Mouse (Mus musculus) liver, embryonic 13.5 days (tissue): Measurements from ENCODE around the gene Mterf1a. TPM values are rescaled to one million over a fixed set of nuclear protein-coding genes. Genes with fewer than 3 reads are reported as not detected.
"Not testable (repeated sequence)": the region's sequence is repeated elsewhere in the genome, so short reads cannot be mapped to it uniquely, and the experiment has no call there.

Experiments
- ATAC-seq: fragments of 200-750 bp; cut with Nextera tagmentation; 2 replicates; pipeline ENCODE4 v1.8.0; 2017; ENCODE audit warnings: low read depth, mild to moderate bottlenecking, moderate number of reproducible peaks, moderate library complexity
- DNase-seq: peaks from one replicate; pipeline ENCODE4 v3.0.0; 2022
- H3K27ac ChIP-seq: fragments of 300-500 bp; sonication (generic); 2 replicates; pipeline ENCODE4 v1.5.1; 2015; ENCODE audit warnings: moderate library complexity, mild to moderate bottlenecking, inconsistent platforms
- H3K27me3 ChIP-seq: fragments of 300-500 bp; sonication (generic); 2 replicates; pipeline ENCODE4 v1.6.1; 2015; ENCODE audit warnings: mild to moderate bottlenecking, inconsistent platforms
- H3K36me3 ChIP-seq: fragments of 300-500 bp; sonication (generic); 2 replicates; pipeline ENCODE4 v1.6.1; 2015; ENCODE audit warnings: mild to moderate bottlenecking, inconsistent platforms
- H3K4me1 ChIP-seq: fragments of 300-500 bp; sonication (generic); replicated peaks from 2 replicates; pipeline ENCODE4 v1.6.1; 2015; ENCODE audit warnings: inconsistent platforms
- H3K4me2 ChIP-seq: fragments of 300-500 bp; sonication (generic); 2 replicates; pipeline ENCODE4 v1.6.1; 2015; ENCODE audit warnings: inconsistent platforms, mild to moderate bottlenecking, moderate library complexity
- H3K4me3 ChIP-seq: fragments of 300-500 bp; sonication (generic); replicated peaks from 2 replicates; pipeline ENCODE4 v1.5.1; 2015; ENCODE audit warnings: mild to moderate bottlenecking, inconsistent platforms
- H3K9ac ChIP-seq: fragments of 300-500 bp; sonication (generic); 2 replicates; pipeline ENCODE4 v1.6.1; 2015; ENCODE audit warnings: mild to moderate bottlenecking, inconsistent platforms
- H3K9me3 ChIP-seq: fragments of 300-500 bp; sonication (generic); replicated peaks from 2 replicates; pipeline ENCODE4 v1.6.1; 2016; ENCODE audit warnings: inconsistent platforms
- WGBS: fragments of 180-500 bp; shearing (Covaris S2); methylation state at CpG from one replicate; pipeline ENCODE4 v1.1.7; 2015; ENCODE audit not compliant: insufficient replicate concordance; 5-methylcytosine and 5-hydroxymethylcytosine counted together
- polyA plus RNA-seq: library from polyadenylated mRNA; unstranded; fragments of >200 nt; fragmentation: Nextera tagmentation; extraction: Ambion mirVana; gene quantifications from 2 replicates; pipeline ENCODE4 v1.2.1, GENCODE M21; 2015

The Mterf1a gene
- polyA plus RNA-seq: 7.1 and 8.3 TPM in 2 replicates

GRCm38 (mm10) chr5:3893459-3894293 lies at the start of gene Mterf1a:
Gene Mterf1a (minus strand): TSS chr5:3893933.
- peak within 1 kb of the TSS; percentile 25; the same call in 1 of the 2 replicates for H3K27ac ChIP-seq
- DNase-seq: peak; percentile 11
- peak within 1 kb of the TSS; percentile 74 for H3K9ac ChIP-seq
- H3K4me3 ChIP-seq: peak within 1 kb of the TSS; percentile 64
- H3K36me3 ChIP-seq, H3K27me3 ChIP-seq, H3K4me1 ChIP-seq, H3K9me3 ChIP-seq: not testable (repeated sequence)
- under 1% methylated on average over 10 of the region's 47 CpGs for WGBS
- H3K4me2 ChIP-seq: peak within 1 kb of the TSS; percentile 64
- ATAC-seq: peak; percentile 100

GRCm38 (mm10) chr5:3943169-3943568 lies 49.4 kb upstream of the Mterf1a start:
- H3K9me3 ChIP-seq, H3K4me3 ChIP-seq, ATAC-seq, H3K4me2 ChIP-seq, DNase-seq, H3K27me3 ChIP-seq, H3K9ac ChIP-seq, H3K27ac ChIP-seq, H3K36me3 ChIP-seq: not testable (repeated sequence)
- WGBS: 65% methylated on average over 4 of the region's 4 CpGs
- H3K4me1 ChIP-seq: peaks cover 12% of the 10 kb centered on the region

GRCm38 (mm10) chr5:3941240-3941639 lies 47.5 kb upstream of the Mterf1a start:
- no peak overlapping the region for H3K4me3 ChIP-seq
- peaks cover 3% of the 10 kb centered on the region; the same call in 1 of the 2 replicates for H3K36me3 ChIP-seq
- H3K4me1 ChIP-seq: peaks cover 27% of the 10 kb centered on the region
- H3K9ac ChIP-seq: no peak overlapping the region
- no peaks in the 10 kb centered on the region for H3K9me3 ChIP-seq
- no peak overlapping the region for H3K27ac ChIP-seq
- WGBS: 80% methylated on average over 2 of the region's 2 CpGs
- H3K4me2 ChIP-seq: no peak overlapping the region
- H3K27me3 ChIP-seq: no peaks in the 10 kb centered on the region
- DNase-seq: no peak
- ATAC-seq: no peak

- DNase-seq (no peak), ATAC-seq (no peak)
- Histone ChIP-seq H3K36me3 (peaks cover 3% of the 10 kb centered on the region; the same call in 1 of the 2 replicates), H3K9ac (no peak overlapping the region), H3K4me3 (no peak overlapping the region), H3K4me2 (no peak overlapping the region), H3K27ac (no peak overlapping the region), H3K27me3 (no peaks in the 10 kb centered on the region), H3K9me3 (no peaks in the 10 kb centered on the region), H3K4me1 (peaks cover 29% of the 10 kb centered on the region)
- WGBS: 79% methylated on average over 5 of the region's 5 CpGs
Measured at GRCm38 (mm10) chr5:3939335-3939734, 45.6 kb upstream of the Mterf1a start.

GRCm38 (mm10) chr5:3938905-3939304 lies 45.2 kb upstream of the Mterf1a start:
- peaks cover 29% of the 10 kb centered on the region for H3K4me1 ChIP-seq
- H3K27me3 ChIP-seq: no peaks in the 10 kb centered on the region
- H3K4me2 ChIP-seq: no peak overlapping the region
- no peaks in the 10 kb centered on the region for H3K9me3 ChIP-seq
- ATAC-seq (no peak; the same call in 1 of the 2 replicates), DNase-seq (no peak)
- peaks cover 3% of the 10 kb centered on the region; the same call in 1 of the 2 replicates for H3K36me3 ChIP-seq
- no peak overlapping the region for H3K27ac ChIP-seq
- 80% methylated on average over 3 of the region's 3 CpGs for WGBS
- H3K9ac ChIP-seq: no peak overlapping the region
- H3K4me3 ChIP-seq: no peak overlapping the region

- ATAC-seq: no peak
Measured at GRCm38 (mm10) chr5:3935778-3936554, 42.2 kb upstream of the Mterf1a start.

GRCm38 (mm10) chr5:3935266-3935665 lies 41.5 kb upstream of the Mterf1a start:
- 78% methylated on average over 5 of the region's 5 CpGs for WGBS
- Histone ChIP-seq H3K27me3 (no peaks in the 10 kb centered on the region), H3K4me3 (no peak overlapping the region), H3K9me3 (no peaks in the 10 kb centered on the region), H3K9ac (no peak overlapping the region), H3K4me2 (no peak overlapping the region), H3K4me1 (peaks cover 37% of the 10 kb centered on the region), H3K27ac (no peak overlapping the region), H3K36me3 (no peaks in the 10 kb centered on the region)
- no peak for DNase-seq
- ATAC-seq: no peak

More at GRCm38 (mm10) chr5:3935778-3936554, 42.2 kb upstream of the Mterf1a start:
- H3K4me1 ChIP-seq: peaks cover 34% of the 10 kb centered on the region
- H3K36me3 ChIP-seq: no peaks in the 10 kb centered on the region
- no peak for DNase-seq
- WGBS: 76% methylated on average over 8 of the region's 8 CpGs
- no peaks in the 10 kb centered on the region for H3K9me3 ChIP-seq
- no peak overlapping the region for H3K4me2 ChIP-seq
- H3K4me3 ChIP-seq: no peak overlapping the region
- H3K27me3 ChIP-seq: no peaks in the 10 kb centered on the region
- H3K27ac ChIP-seq: no peak overlapping the region
- H3K9ac ChIP-seq: no peak overlapping the region

- DNase-seq: no peak
- Histone ChIP-seq H3K9ac (no peak overlapping the region), H3K4me3 (no peak overlapping the region), H3K4me1 (peaks cover 44% of the 10 kb centered on the region), H3K4me2 (no peak overlapping the region), H3K36me3 (no peaks in the 10 kb centered on the region), H3K9me3 (no peaks in the 10 kb centered on the region), H3K27ac (no peak overlapping the region), H3K27me3 (no peaks in the 10 kb centered on the region)
- no peak for ATAC-seq
- 81% methylated on average over 3 of the region's 3 CpGs for WGBS
Measured at GRCm38 (mm10) chr5:3933551-3933950, 39.8 kb upstream of the Mterf1a start.

GRCm38 (mm10) chr5:3931636-3932035 lies 37.9 kb upstream of the Mterf1a start:
- Histone ChIP-seq H3K36me3 (no peaks in the 10 kb centered on the region), H3K4me3 (no peak overlapping the region), H3K4me2 (no peak overlapping the region), H3K27ac (no peak overlapping the region), H3K9ac (no peak overlapping the region), H3K9me3 (no peaks in the 10 kb centered on the region), H3K27me3 (no peaks in the 10 kb centered on the region), H3K4me1 (peaks cover 35% of the 10 kb centered on the region)
- DNase-seq: no peak
- WGBS: 85% methylated on average over 3 of the region's 3 CpGs
- ATAC-seq: no peak

- ATAC-seq (no peak), DNase-seq (no peak)
- 71% methylated on average over 5 of the region's 5 CpGs for WGBS
- H3K9me3 ChIP-seq: no peaks in the 10 kb centered on the region
- no peak overlapping the region for H3K9ac ChIP-seq
- H3K4me3 ChIP-seq: no peak overlapping the region
- no peaks in the 10 kb centered on the region for H3K27me3 ChIP-seq
- no peaks in the 10 kb centered on the region for H3K36me3 ChIP-seq
- peaks cover 31% of the 10 kb centered on the region for H3K4me1 ChIP-seq
- no peak overlapping the region for H3K4me2 ChIP-seq
- H3K27ac ChIP-seq: no peak overlapping the region
Measured at GRCm38 (mm10) chr5:3930760-3931159, 37.0 kb upstream of the Mterf1a start.

GRCm38 (mm10) chr5:3928690-3929046 lies 34.9 kb upstream of the Mterf1a start:
- Histone ChIP-seq H3K27me3 (no peaks in the 10 kb centered on the region), H3K4me2 (peak overlapping the region; percentile 80), H3K4me1 (peaks cover 31% of the 10 kb centered on the region), H3K9ac (peak overlapping the region; percentile 91), H3K27ac (peak overlapping the region; percentile 76), H3K9me3 (no peaks in the 10 kb centered on the region), H3K4me3 (peak overlapping the region; percentile 87), H3K36me3 (no peaks in the 10 kb centered on the region)
- DNase-seq (peak; percentile 24), ATAC-seq (peak; percentile 74)
- WGBS: under 1% methylated on average over 12 of the region's 12 CpGs
